Mouse (Mus musculus) adipocyte (in vitro differentiated cells): ENCODE data around the gene Ano10.
"Not testable (repeated sequence)": the region's sequence is repeated elsewhere in the genome, so short reads cannot be mapped to it uniquely, and the experiment has no call there.

ENCODE experiments used
- DNase-seq: peaks from one replicate; pipeline ENCODE4 v3.0.0-alpha.2; 2016; ENCODE audit warnings: low spot score

Ano10 gene

DNA sequence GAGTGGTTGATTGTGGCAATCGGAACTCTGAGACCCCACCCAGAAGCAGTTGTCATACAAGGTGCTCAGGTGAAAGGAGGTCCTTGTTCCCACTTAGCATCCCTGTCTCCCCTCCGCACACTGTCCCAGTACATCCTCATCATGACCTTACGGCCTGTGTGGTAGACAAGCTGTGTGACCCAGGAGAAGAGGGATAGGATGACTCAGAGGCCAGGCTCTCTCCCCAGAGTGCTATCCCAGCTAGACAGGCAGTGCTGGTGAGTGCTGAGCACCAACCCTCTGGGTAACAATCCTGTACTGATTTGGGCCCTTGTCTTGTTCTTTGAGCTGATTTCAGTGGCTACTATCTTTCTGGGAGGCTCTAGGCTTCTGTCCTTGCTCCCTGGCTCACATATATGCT is 95.6 kb downstream of the Ano10 start:
- no peak for DNase-seq

DNA sequence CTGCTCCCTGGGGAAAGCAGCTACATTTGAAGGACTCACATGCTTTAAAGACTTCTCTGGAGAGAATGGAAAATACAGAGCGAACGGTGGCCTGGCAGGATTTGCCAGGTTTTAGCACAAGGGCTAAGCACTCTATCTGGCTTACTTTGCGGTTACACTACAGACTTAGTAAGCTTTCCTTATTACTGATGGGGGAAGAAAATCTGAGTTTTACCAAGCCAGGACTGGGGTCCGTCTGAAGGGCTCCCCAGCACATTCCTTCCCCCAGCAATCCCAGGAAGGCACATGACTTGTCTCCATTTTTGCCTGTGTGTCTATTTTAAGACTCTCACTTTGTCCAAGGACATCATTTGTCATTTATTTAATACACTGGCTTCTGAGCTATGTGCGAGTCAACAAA is 97.2 kb downstream of the Ano10 start:
- no peak for DNase-seq

DNA sequence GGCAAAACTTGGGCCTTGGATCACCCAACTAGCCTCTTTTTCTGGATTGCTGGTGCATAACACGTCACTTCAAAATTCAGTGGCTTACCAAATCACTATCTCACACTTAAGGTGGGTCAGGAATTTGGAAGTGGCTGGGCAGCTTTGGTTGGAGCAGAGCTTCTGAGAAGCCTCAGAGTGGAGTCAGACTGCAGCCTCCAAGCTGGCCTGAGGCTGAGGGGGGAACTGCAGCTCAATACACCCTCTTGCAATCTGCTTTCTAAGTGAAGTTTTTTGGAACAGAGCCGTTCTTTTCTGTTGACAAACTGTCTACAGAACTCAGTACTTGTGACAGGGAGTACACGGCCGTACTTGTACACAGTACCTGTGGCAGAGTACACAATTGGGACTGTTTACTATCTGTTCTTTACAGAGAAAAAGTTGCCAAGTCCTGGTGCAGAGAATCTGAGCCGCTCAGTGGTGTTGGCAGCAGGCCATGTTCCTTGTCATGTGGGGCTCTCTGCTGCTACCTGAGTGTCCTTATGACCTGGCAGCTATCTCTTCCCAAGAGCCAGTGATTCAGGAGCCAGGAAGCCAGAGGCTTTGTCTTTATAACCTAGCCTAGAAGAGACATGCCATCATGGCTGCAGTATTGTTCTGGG is 99.1 kb downstream of the Ano10 start:
- no peak for DNase-seq

DNA sequence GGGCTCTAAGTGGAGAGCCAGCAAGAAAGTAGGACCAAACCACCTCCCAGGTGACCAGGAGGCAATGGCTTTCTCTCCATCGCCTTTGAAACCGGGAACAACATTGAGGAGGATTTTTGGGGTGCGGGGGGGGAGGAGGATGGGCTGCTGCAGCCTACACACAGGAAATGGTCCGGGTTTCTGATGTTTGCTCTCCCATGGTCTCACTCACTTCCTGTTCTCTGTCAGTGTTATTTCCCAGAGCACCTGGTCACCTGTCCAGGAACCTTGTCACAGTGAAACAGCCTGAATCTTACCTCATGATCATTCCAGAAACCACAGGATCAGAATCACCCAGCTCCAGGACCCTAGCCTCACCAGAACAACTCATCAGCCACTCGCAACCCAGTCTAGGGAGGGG is 100.4 kb downstream of the Ano10 start:
- no peak for DNase-seq

DNA sequence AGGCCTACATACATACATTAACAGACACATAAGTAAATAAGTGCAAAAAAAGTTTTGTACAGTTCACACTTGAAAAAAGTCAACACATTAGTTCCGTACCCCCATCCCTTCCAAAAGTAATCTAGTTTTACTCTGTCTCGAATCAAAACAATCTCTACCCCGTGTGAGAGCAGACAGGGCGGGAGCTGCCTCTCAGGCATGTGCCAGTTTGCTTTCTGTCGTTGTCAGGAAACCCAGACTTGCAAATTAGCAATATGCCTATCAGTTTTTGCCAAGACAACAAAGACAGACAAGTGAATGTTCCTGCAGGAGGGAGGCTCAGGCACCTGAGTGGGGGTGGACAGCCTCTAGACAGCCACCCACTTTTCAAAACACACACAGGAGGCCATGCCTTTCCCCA is 100.9 kb downstream of the Ano10 start:
- no peak for DNase-seq

DNA sequence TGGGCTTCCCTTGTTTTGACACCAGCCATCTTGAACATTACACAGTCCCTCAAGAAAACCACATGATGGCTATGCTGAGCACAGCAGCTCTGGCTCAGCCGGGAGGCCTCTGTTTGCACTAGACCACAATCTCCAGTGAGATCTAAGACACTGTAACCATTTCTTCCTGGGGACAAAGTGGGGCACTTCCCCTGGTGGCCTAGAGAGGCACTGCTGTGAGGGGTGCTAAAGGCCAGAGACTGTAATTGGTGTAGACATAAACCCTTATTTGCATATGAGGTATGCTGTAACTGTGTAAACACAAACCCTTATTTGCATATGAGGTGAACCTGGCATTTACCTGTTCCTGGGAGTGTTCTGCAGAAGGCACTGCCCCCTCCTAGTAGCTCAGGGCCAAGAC is 105.5 kb downstream of the Ano10 start:
- no peak for DNase-seq

DNA sequence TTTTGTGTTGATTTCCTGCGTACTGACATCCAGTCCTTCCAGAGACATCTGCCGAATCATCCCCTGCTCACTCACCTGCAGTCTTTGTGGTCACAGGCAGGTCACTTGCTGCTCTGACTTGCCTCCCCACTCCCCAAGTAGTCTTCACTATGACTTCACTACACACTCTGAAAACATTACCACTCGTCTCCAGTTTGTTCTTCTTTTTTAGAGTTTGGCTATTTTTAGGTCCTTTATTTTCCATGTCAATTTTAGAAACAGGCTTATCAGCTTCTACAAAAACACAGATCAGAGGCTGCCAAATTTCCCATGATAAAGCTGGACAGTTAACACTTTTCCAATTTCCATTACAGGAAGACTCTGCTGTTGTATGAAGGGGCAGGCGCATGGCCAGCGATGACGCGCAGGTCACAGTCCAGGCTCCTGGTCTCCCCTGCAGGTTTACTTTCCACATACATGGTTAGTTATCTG is 106.7 kb downstream of the Ano10 start:
- DNase-seq: no peak

DNA sequence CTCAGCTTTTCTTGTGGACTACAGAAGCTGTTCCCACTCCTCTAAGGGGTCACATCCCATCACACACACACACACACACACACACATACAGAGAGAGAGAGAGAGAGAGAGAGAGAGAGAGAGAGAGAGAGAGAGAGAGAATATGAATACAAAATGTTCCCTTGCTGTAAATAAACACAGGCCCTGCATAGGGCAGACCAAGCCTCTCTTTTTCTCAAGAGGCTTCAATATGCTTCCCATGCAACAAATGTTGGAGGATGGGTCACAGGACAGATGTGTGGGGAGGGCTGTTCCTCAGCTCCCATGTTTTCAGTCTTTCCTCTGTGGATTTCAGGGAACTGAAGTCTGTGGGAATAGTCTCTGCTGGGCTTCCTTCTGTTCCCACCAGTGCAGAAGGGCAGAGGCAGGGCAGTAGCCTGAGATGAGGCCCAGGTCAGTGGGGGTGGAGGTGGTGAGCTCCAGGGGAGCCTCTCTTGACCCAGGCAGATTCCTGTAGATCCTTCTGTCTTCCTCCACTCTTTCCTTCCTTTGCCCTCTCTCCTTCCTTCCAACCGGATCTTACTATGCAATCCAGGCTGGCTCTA is 107.5 kb downstream of the Ano10 start:
- peak; percentile 25 for DNase-seq

DNA sequence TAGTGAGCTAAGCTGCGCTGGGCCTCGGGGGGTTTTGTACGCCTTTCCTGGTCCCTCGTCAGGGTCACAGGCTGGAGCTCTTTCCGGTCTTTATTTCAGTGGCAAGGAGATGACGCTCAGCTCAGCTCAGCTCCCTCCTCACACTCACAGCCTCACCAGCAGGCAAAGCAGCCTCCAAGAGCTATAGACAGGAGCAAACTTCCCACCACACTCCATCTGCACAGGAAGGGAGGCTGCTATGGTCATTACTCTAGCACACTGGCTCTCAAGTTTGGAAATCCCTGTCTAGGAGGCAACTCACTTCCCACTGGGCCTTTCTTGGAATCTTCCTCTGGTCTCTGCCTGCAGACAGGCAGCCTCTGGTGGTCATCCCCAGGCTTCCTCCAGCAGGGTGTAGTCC is 108.3 kb downstream of the Ano10 start:
- DNase-seq: no peak

DNA sequence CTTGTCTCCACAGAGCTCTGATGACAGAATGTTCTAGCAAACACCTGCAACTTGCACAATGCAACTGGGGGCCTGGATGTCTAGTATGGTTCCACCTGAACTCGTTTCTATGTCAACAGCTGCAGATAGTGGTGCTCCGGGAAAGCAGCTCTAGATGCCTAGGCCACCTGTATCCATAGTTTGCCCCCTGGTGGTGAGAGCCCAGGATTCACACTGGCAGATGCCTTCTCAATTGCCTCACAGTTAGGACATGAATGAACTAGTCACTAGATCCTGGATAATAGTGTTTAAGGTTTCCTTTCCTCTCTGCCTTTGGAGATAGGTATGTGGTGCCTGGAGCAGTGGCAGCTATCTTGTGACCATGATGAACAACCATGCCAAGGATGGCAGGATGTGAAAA is 109.2 kb downstream of the Ano10 start:
- DNase-seq: peak; percentile 82

DNA sequence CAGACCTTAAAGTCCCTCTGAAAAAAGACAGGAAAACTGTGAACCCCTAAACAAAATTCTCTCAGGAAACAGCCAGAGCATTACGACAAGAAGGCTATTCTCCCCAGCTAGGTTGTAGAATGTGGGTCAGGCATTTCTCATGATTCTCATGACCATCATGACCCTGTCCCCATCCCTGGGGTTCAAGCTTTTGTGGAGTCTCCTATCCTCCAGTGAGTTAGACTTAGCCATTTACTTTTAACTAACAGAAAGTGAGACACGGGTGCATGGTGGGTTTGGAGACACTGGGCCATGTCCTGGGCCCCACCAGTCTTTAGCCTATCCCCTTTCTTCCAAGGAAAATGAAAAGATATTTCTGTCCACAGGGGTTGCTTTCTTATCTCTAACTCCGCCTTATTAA is 109.9 kb downstream of the Ano10 start:
- DNase-seq: no peak

DNA sequence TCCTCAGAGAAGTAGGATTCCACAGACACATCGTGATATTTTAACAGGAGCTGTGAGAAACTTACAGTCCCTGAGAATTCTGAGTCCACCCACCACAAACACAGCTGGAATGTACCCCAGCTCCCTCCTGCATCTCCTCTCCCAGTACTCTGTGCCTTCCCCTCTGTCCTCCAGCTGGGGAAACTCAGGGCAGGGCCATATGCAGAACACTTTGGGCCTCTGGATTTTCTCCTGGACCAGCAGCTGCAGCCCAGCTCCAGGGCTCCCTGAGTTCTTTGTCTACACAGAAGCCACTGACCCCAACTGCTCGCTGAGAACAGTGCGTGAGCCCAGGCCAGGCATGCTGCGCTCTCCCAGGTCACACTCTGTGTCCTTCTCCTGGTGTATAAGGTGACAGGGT is 111.1 kb downstream of the Ano10 start:
- DNase-seq: no peak

DNA sequence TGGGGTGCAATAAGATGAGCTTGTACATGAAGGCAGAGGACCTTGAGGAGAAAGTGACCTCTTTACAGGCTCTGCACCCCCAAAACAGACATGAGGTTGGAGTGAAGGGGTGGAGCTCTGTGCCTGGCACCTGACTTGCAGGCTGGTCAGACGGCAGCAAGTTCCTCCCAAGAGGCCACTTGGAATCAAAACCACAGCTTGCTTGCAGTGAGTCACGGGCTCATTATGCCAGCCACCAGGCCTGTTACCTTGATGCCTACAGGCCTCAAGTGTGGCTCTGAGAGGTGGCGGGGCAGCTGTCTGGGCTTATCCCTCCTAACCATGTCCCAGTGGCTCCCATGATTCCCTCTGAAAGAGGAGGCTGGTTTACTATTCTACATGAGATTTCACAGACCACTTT is 114.1 kb downstream of the Ano10 start:
- no peak for DNase-seq

DNA sequence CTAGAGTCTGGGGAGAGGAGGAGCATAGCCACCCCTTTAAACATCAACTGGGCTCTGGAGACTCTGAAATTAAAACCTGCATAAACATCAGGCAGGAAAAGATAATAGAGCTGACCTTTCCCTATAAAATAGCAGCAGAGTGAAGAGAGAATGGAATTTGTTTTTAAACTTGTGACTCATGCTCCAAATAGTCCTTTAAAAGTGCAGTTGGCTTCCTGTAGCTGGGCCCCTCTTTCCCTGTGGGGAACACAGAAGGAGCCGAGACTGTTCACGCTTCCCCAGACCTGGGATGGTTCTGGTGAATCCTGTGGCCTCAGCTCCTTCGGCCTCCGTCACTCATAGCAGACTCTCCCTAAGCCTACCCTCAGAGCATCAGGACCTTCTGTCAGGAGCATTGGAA is 115.8 kb downstream of the Ano10 start:
- DNase-seq: no peak

DNA sequence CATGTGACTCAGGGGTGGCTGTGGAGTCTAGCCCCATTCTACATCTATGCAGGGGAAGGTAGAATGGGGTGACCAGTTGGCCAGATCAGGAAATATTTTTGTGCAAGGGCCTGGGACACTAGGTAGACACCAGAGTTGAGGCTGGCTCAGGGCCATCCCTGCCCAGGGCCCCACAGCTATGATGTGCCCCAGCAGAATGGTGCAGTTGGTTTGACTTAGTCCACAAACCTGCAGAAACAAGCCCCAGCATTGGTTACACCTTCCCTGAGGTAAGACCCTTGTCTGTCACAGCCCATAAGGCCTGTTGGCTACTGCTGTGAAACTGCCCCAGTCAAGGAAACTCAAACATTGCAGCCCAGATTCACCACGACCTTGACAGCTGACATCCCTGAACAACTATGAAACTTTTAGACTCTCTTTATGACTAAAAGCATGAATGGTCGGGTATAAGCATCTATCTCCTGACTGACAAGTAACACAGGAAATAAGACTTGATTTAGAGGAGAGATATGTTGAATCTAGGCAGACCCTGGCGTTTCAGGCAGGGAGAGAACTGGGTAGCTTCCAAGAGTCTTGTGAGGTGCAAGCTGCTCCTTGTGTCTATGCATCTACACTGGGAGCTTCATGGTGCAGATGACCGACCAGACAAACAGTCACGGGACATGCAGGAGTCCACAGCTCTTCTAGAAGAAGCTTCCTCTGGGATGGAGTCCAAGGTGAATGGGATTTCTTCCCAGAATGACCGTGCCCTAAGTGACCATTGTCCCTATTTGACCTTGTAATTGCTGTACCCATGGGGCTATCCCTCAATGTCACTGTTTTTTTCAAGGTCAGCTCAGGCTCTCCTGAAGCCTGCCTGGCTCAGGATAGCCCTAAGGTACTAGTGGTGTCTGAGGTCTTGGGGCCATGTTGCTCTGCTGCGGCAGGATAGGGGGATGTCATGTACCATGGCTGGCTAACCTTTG is 116.7 kb downstream of the Ano10 start:
- no peak for DNase-seq

DNA sequence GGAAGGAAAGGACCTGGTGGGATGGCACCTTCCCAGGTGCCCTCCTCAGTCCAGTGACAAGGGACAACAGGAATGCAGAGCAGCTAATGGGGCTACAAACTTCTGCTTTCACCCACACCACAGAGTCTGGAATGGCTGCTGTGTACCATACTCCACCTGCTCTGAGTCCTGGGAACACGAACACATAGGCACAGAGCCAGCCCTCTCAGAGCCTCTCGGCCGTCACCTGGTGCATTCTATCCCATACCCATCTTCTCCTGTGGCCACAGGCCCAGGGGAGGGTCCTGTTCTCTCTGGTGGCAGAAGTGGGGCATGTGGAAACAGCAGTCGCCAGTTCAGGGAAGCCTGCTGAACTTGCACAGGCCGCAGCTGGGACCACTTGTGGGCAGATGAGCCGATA is 119.5 kb downstream of the Ano10 start:
- no peak for DNase-seq

DNA sequence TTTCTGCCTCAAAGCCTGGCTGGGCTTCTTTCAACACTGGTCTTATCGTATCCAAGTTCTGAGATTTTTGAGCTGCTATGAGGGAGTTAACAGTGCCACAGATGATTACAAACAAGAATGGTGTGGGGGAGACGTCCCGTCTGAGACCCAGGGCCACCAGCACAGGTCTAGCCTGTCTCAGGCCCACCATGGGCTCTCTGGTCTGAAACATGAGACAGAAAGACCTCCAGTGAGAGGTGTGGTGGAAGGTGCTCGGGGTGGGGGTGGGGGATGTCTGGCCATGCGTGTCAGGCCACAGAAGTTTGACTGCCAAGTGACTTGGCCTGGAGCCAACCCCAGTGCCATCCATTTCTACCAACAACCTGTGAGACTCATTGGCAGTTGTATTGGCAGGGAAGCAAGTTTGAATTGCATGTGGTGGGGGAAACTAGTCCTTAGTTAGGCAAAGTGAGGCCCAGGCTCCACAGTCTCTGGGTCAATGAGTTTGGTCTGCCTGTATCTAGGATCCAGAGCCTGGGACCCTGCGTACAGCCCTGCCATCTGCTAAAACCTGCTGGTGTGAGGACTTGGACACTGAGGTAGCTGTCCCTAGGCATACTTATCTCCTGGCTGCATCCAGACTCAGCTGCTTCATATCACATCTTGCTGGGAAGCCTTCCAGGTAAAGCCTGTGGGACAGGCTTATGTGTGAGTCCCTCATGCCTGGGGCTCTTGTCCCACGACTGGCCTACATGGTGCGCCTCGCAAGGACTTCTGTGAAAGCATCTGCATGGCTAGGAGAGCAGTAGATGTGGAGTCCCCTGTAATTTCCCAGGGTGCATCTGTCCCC is 120.6 kb downstream of the Ano10 start:
- peak; percentile 71 for DNase-seq

DNA sequence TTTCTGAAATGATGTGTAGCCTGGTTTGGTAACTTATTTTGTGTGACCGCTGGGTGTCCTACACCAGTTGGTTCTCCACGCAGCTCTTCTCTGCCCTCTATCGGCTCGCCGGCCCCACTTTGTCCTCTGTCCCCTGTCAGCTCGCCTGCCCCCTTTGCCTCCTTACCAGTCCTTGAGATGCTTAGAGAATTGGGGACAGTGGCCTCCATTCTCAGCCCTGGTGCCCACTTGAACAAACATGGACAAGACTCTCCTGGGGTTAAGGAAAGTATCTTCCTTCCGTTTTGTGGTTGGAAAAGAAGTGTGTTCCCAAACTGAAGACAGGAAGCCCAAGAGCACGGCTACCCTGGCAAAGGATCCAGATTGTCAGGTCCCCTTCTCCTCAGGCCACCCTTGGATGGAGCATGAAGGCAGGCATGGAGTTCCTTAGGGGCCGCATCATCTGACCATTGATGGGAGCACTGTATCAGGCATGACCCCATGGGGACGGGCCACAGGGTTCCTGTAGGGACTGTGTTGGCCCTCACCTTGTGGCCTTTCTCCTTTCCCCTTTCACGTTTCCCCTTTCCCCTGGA is 121.5 kb downstream of the Ano10 start:
- DNase-seq: no peak

DNA sequence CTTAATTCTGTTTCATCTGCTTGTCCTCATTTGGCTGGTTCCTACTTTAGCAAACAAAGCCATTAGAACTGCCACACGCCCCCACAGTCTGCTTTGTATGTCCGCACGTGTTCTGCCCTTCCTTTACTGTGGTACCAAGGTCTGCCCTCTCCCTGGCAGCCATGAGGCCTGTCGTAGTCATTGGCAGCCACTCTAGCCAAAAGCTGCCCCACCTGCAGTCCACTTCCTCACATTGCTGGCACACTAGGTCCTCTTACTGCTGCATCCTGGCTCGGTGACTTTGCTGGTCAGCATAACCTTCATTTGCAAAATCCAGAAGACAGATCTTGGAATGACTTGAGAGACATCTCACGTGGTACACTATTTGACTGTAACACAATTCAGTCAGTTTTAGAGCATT is 124.3 kb downstream of the Ano10 start:
- DNase-seq: no peak

DNA sequence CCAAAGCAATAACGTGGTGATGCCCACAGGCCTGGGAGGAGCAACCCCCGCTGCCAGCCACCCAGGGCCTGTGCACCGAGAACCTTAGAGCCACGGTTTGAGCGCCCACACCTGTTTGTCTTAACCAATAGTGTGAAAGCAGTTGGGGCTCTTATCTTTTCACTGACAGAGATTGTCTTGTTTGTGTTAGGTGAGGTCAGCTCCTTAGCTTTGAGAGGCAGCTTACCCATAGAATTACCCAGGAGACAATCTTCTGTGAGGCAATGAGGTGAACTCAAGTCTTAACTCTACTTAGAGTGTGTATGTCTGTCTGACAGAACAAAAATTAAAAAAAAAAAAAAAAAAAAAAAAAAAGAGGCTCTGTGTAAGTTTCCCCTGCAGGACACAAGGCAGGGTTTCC is 126.5 kb downstream of the Ano10 start:
- DNase-seq: not testable (repeated sequence)

DNA sequence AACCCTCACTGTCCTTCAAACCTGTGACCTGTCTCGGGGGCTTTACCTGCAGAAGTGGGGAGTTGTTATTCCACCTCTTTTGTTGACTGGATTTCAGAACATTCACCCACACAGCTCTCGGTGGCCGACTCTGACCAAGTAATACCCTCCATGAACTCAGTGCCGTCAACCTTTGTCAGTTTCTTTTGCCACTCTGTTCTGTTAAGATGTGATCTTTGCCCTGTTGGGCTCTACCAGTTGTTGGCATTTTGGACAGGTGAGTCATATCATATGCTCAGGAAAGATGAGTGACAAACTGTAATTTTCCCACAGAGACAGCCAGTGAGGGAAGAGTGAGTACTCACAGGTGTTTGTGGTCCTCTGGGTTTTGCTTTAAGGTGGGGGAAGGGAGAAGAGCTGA is 129.7 kb downstream of the Ano10 start:
- no peak for DNase-seq

DNA sequence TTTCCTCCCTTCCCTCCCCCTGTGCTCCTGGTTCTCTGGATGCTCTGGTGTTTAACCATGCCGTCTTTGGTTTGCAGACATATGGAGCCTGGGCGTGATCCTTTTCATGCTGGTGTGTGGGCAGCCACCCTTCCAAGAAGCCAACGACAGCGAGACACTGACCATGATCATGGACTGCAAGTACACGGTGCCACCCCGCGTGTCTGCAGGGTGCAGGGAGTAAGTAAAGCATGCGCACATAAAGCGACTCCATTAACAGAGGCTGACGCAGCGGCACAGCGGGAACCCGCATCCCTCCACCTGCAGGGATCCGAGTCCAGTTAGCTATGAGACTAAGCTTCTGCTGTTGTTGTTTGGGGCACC is 137.2 kb downstream of the Ano10 start:
- no peak for DNase-seq
